ENCODE assay signal across 26 mouse cellular contexts in the genomic region with DNA sequence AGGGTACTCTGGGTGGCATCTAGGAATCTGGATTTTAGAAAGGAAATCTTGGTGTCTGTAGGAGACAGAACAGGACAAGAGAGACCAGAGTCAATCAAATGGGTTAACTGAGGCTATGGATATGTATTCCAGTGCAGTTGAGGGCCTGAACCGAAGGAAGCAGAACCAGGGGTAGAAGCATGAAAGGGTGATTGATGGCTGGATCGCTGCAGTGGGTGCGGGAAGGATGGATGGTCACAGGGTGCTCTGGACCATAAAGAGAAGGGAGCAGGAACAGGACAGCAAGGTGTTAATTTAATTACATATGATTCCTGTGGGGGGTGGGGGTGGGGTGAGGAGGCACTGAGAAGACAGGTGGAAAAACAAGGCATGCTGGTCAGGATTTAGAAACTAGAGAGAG.
"Had no signal": no experiment of that assay in that cellular context is flagged by ENCODE, and none has a peak within 500 bp of the region (broad histone marks: within the 10 kb centered on the region; RNA-seq: fewer than 3 reads in every experiment).

No protein-coding gene starts in this region.

- H3K4me1 ChIP-seq: embryonic facial prominence, embryonic 10.5 days; embryonic facial prominence, embryonic 12.5 days; embryonic facial prominence, embryonic 13.5 days; embryonic facial prominence, embryonic 15.5 days; forebrain, embryonic 10.5 days; forebrain, embryonic 12.5 days; forebrain, embryonic 13.5 days; forebrain, embryonic 15.5 days had no signal

- ATAC-seq: forebrain, embryonic 13.5 days; forebrain, embryonic 14.5 days; forebrain, embryonic 15.5 days; forebrain, embryonic 16.5 days had no signal

- H3K27ac ChIP-seq: embryonic facial prominence, embryonic 10.5 days; embryonic facial prominence, embryonic 12.5 days; embryonic facial prominence, embryonic 13.5 days; embryonic facial prominence, embryonic 15.5 days; forebrain, embryonic 10.5 days; forebrain, embryonic 12.5 days; forebrain, embryonic 13.5 days; forebrain, embryonic 15.5 days; gastrocnemius, adult 2 months had no signal

- H3K4me3 ChIP-seq: embryonic facial prominence, embryonic 10.5 days; embryonic facial prominence, embryonic 12.5 days; embryonic facial prominence, embryonic 13.5 days; embryonic facial prominence, embryonic 15.5 days; erythroblast, embryonic 14.5 days; forebrain, embryonic 10.5 days; forebrain, embryonic 12.5 days; forebrain, embryonic 13.5 days; forebrain, embryonic 15.5 days; gastrocnemius, adult 2 months had no signal

- H3K27me3 ChIP-seq: embryonic facial prominence, embryonic 12.5 days; embryonic facial prominence, embryonic 13.5 days; embryonic facial prominence, embryonic 15.5 days; forebrain, embryonic 12.5 days; forebrain, embryonic 13.5 days; forebrain, embryonic 15.5 days had no signal

- H3K9ac ChIP-seq: embryonic facial prominence, embryonic 12.5 days; embryonic facial prominence, embryonic 13.5 days; embryonic facial prominence, embryonic 15.5 days; forebrain, embryonic 12.5 days; forebrain, embryonic 13.5 days; forebrain, embryonic 15.5 days; forebrain, postnatal 0 days had no signal

- H3K4me2 ChIP-seq: embryonic facial prominence, embryonic 12.5 days; embryonic facial prominence, embryonic 13.5 days; embryonic facial prominence, embryonic 15.5 days; forebrain, embryonic 12.5 days; forebrain, embryonic 13.5 days; forebrain, embryonic 15.5 days had no signal

- H3K9me3 ChIP-seq: embryonic facial prominence, embryonic 12.5 days; embryonic facial prominence, embryonic 13.5 days; embryonic facial prominence, embryonic 15.5 days; forebrain, embryonic 13.5 days; forebrain, embryonic 15.5 days had no signal

- H3K36me3 ChIP-seq: embryonic facial prominence, embryonic 10.5 days; embryonic facial prominence, embryonic 12.5 days; embryonic facial prominence, embryonic 15.5 days; forebrain, embryonic 12.5 days; forebrain, embryonic 15.5 days had no signal

- DNase-seq: cerebellum, adult 18-20 months; cerebellum, adult 2 months; cerebellum, adult 8-10 months; cerebellum, adult 9-10 months; cerebellum, adult 9-11 months; cerebellum, postnatal 10 days; cerebellum, postnatal 14 days; cerebellum, postnatal 25 days; cerebellum, postnatal 36 days; gastrocnemius, adult 2 months; gastrocnemius, postnatal 10 days; gastrocnemius, postnatal 14 days; gastrocnemius, postnatal 25 days; gastrocnemius, postnatal 36 days had no signal
